Mouse (Mus musculus): ENCODE measurements around the gene Ctso. TPM values are rescaled to one million over a fixed set of nuclear protein-coding genes. Genes with fewer than 3 reads are reported as not detected.

The Ctso gene
- polyA plus RNA-seq, 1 experiment from 2014 or later, result 4.8 TPM

DNA sequence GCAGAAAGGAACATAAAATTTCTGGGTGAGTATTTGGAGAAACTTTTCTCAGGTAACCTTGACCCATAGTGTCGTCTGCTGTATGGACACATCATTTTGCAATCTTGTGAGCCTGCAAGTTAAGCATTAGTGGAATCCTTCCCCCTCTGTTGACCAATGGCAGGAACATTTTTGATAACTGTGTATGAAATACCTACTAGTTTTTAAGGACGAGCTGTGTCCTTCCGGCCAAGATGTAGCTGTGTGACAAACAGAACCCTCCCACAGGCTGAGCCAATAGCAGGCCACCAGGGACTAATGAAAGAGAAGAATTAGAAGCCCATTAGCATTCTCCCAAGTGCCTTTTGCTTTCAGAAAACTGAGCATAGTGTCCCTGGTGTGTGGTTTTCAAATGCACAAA, 58.1 kb downstream of the Ctso start:
- Histone ChIP-seq H3K27ac (no peak overlapping the region), H3K9me3 (replicated peaks) (no peaks in the 10 kb centered on the region), H3K9ac (no peak overlapping the region), H3K27me3 (no peaks in the 10 kb centered on the region), H3K4me3 (replicated peaks) (no peak overlapping the region), H3K4me2 (no peak overlapping the region), H3K36me3 (no peaks in the 10 kb centered on the region), H3K4me1 (replicated peaks) (0 out of 2 replicates have a peak, but pooled peaks cover 4% of the 10 kb centered on the region)
- ATAC-seq (ENCODE audit: low read depth) (no peak), DNase-seq (no peak)
- WGBS (ENCODE audit: insufficient replicate concordance), result 63% methylated on average over 3 of the region's 3 CpGs

DNA sequence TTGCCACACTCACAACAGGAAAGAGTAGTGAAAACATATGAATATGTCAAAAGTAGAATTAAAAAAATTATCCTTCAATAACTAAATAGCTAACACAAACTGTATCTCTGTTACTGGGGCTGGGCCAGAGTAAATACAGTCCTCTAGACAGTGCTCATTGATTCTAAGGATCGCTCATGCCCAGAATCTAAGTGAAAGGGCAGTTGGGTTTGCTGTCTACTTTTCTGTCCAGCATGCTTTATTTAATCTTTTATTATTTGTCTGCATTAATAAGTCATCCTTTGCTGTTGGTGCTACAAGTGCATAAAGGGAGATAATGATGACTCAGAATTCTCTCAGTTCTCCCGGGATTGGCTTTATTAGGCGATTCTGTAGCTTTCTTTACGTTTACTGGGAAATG, 63.0 kb downstream of the Ctso start:
- 35% methylated on average over 4 of the region's 4 CpGs for WGBS (ENCODE audit: insufficient replicate concordance)
- H3K9me3 ChIP-seq (replicated peaks), result no peaks in the 10 kb centered on the region
- no peak overlapping the region for H3K4me3 ChIP-seq (replicated peaks)
- no peak for DNase-seq
- no peak overlapping the region for H3K9ac ChIP-seq
- no peak overlapping the region for H3K27ac ChIP-seq
- H3K4me2 ChIP-seq, result no peak overlapping the region
- ATAC-seq (ENCODE audit: low read depth), result no peak
- H3K27me3 ChIP-seq, result no peaks in the 10 kb centered on the region
- H3K36me3 ChIP-seq, result no peaks in the 10 kb centered on the region
- no peaks in the 10 kb centered on the region for H3K4me1 ChIP-seq (replicated peaks)

DNA sequence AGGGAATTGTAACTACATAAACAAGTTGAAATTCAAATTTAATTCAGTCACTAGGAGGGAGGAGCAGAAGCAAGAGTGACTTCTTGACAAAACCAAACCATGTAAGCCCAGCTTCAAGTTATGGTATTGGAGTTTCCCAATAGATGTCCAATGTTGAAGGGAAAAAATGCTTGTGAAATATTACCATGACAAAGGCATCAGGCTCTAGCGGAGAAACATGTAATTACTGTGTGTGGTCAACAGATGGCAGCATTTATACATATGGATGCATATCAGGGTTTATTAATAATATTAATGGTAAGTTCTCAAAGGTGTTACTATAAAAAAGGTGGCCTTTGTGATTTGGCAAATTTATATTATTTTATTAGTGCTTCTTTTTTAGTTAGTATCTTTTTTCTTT, 63.6 kb downstream of the Ctso start:
- ATAC-seq (ENCODE audit: low read depth) (no peak), DNase-seq (no peak)
- Histone ChIP-seq H3K9me3 (replicated peaks) (no peaks in the 10 kb centered on the region), H3K27ac (no peak overlapping the region), H3K4me3 (replicated peaks) (no peak overlapping the region), H3K27me3 (no peaks in the 10 kb centered on the region), H3K4me2 (no peak overlapping the region), H3K4me1 (replicated peaks) (no peaks in the 10 kb centered on the region), H3K9ac (no peak overlapping the region), H3K36me3 (no peaks in the 10 kb centered on the region)
- WGBS (ENCODE audit: insufficient replicate concordance), result 4% methylated on average over 1 of the region's 1 CpGs

Other genes starting within 250 kb of the Ctso start
- gene Tdo2, start 43.6 kb downstream of the Ctso start, polyA plus RNA-seq (2015; fragmentation: Nextera tagmentation; extraction: Ambion mirVana), result 0.06 and 0.12 TPM in 2 replicates
- not detected in 2 replicates for gene Asic5, start 49.7 kb downstream of the Ctso start, polyA plus RNA-seq (2015; fragmentation: Nextera tagmentation; extraction: Ambion mirVana)
- gene Gucy1b1, start 142.1 kb downstream of the Ctso start, polyA plus RNA-seq (2015; fragmentation: Nextera tagmentation; extraction: Ambion mirVana), result 9.1 and 11.4 TPM in 2 replicates
- 5.8 and 7.2 TPM in 2 replicates for gene Gucy1a1, start 213.2 kb downstream of the Ctso start, polyA plus RNA-seq (2015; fragmentation: Nextera tagmentation; extraction: Ambion mirVana)